Mouse (Mus musculus) hindbrain, embryonic 10.5 days (tissue): ENCODE results near the gene Snrk. TPM values are rescaled to one million over a fixed set of nuclear protein-coding genes. Genes with fewer than 3 reads are reported as not detected.

ENCODE experiments used
- DNase-seq: peaks from one replicate; pipeline ENCODE4 v3.0.0-alpha.2; 2017; ENCODE audit warnings: low spot score
- H3K27ac ChIP-seq: fragments of 300-500 bp; sonication (generic); 2 replicates; pipeline ENCODE4 v1.5.1; 2016; ENCODE audit warnings: mild to moderate bottlenecking, moderate library complexity
- H3K27me3 ChIP-seq: fragments of 300-500 bp; sonication (generic); 2 replicates; pipeline ENCODE4 v1.6.1; 2016; ENCODE audit warnings: mild to moderate bottlenecking; ENCODE audit not compliant: poor library complexity, insufficient read depth, severe bottlenecking
- H3K36me3 ChIP-seq: fragments of 300-500 bp; sonication (generic); 2 replicates; pipeline ENCODE4 v1.6.1; 2016; ENCODE audit warnings: mild to moderate bottlenecking, moderate library complexity
- H3K4me1 ChIP-seq: fragments of 300-500 bp; sonication (generic); replicated peaks from 2 replicates; pipeline ENCODE4 v1.6.1; 2016; ENCODE audit warnings: mild to moderate bottlenecking
- H3K4me3 ChIP-seq: fragments of 300-500 bp; sonication (generic); 2 replicates; pipeline ENCODE4 v1.5.1; 2016; ENCODE audit warnings: mild to moderate bottlenecking, moderate library complexity
- H3K9me3 ChIP-seq: fragments of 300-500 bp; sonication (generic); 2 replicates; pipeline ENCODE4 v1.6.1; 2016; ENCODE audit warnings: mild to moderate bottlenecking, moderate library complexity
- WGBS: fragments of 180-500 bp; shearing (Covaris S2); methylation state at CpG from one replicate; pipeline ENCODE4 v1.1.7; 2016; 5-methylcytosine and 5-hydroxymethylcytosine counted together
- polyA plus RNA-seq: library from polyadenylated mRNA; unstranded; fragments of >200 nt; fragmentation: Nextera tagmentation; extraction: Ambion mirVana; gene quantifications from 2 replicates; pipeline ENCODE4 v1.2.1, GENCODE M21; 2016

The Snrk gene
- polyA plus RNA-seq, 1 experiment from 2014 or later, result 32.3 TPM

DNA sequence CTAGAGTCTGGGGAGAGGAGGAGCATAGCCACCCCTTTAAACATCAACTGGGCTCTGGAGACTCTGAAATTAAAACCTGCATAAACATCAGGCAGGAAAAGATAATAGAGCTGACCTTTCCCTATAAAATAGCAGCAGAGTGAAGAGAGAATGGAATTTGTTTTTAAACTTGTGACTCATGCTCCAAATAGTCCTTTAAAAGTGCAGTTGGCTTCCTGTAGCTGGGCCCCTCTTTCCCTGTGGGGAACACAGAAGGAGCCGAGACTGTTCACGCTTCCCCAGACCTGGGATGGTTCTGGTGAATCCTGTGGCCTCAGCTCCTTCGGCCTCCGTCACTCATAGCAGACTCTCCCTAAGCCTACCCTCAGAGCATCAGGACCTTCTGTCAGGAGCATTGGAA lies 61.4 kb downstream of the Snrk start:
- WGBS, result 57% methylated on average over 4 of the region's 4 CpGs
- Histone ChIP-seq H3K9me3 (no peaks in the 10 kb centered on the region), H3K27me3 (no peaks in the 10 kb centered on the region), H3K4me3 (no peak overlapping the region), H3K36me3 (peaks cover 19% of the 10 kb centered on the region), H3K27ac (no peak overlapping the region), H3K4me1 (peaks cover 18% of the 10 kb centered on the region)
- DNase-seq, result no peak

DNA sequence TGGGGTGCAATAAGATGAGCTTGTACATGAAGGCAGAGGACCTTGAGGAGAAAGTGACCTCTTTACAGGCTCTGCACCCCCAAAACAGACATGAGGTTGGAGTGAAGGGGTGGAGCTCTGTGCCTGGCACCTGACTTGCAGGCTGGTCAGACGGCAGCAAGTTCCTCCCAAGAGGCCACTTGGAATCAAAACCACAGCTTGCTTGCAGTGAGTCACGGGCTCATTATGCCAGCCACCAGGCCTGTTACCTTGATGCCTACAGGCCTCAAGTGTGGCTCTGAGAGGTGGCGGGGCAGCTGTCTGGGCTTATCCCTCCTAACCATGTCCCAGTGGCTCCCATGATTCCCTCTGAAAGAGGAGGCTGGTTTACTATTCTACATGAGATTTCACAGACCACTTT lies 63.0 kb downstream of the Snrk start:
- Histone ChIP-seq H3K27me3 (no peaks in the 10 kb centered on the region), H3K4me1 (peaks cover 18% of the 10 kb centered on the region), H3K4me3 (no peak overlapping the region), H3K36me3 (peaks cover 12% of the 10 kb centered on the region), H3K27ac (no peak overlapping the region), H3K9me3 (no peaks in the 10 kb centered on the region)
- DNase-seq, result no peak
- 84% methylated on average over 3 of the region's 3 CpGs for WGBS

DNA sequence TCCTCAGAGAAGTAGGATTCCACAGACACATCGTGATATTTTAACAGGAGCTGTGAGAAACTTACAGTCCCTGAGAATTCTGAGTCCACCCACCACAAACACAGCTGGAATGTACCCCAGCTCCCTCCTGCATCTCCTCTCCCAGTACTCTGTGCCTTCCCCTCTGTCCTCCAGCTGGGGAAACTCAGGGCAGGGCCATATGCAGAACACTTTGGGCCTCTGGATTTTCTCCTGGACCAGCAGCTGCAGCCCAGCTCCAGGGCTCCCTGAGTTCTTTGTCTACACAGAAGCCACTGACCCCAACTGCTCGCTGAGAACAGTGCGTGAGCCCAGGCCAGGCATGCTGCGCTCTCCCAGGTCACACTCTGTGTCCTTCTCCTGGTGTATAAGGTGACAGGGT lies 66.0 kb downstream of the Snrk start:
- H3K4me1 ChIP-seq, result peaks cover 27% of the 10 kb centered on the region
- H3K36me3 ChIP-seq, result no peaks in the 10 kb centered on the region
- H3K27me3 ChIP-seq, result no peaks in the 10 kb centered on the region
- WGBS, result 80% methylated on average over 4 of the region's 4 CpGs
- H3K4me3 ChIP-seq, result no peak overlapping the region
- peak overlapping the region; percentile 18; the same call in 1 of the 2 replicates for H3K27ac ChIP-seq
- no peaks in the 10 kb centered on the region for H3K9me3 ChIP-seq
- no peak for DNase-seq

DNA sequence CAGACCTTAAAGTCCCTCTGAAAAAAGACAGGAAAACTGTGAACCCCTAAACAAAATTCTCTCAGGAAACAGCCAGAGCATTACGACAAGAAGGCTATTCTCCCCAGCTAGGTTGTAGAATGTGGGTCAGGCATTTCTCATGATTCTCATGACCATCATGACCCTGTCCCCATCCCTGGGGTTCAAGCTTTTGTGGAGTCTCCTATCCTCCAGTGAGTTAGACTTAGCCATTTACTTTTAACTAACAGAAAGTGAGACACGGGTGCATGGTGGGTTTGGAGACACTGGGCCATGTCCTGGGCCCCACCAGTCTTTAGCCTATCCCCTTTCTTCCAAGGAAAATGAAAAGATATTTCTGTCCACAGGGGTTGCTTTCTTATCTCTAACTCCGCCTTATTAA lies 67.3 kb downstream of the Snrk start:
- WGBS, result 88% methylated on average over 3 of the region's 3 CpGs
- H3K36me3 ChIP-seq, result no peaks in the 10 kb centered on the region
- no peak overlapping the region for H3K4me3 ChIP-seq
- no peak for DNase-seq
- H3K27me3 ChIP-seq, result no peaks in the 10 kb centered on the region
- H3K9me3 ChIP-seq, result no peaks in the 10 kb centered on the region
- no peak overlapping the region for H3K27ac ChIP-seq
- H3K4me1 ChIP-seq, result peaks cover 14% of the 10 kb centered on the region

DNA sequence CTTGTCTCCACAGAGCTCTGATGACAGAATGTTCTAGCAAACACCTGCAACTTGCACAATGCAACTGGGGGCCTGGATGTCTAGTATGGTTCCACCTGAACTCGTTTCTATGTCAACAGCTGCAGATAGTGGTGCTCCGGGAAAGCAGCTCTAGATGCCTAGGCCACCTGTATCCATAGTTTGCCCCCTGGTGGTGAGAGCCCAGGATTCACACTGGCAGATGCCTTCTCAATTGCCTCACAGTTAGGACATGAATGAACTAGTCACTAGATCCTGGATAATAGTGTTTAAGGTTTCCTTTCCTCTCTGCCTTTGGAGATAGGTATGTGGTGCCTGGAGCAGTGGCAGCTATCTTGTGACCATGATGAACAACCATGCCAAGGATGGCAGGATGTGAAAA lies 68.0 kb downstream of the Snrk start:
- WGBS, result 35% methylated on average over 2 of the region's 2 CpGs
- H3K9me3 ChIP-seq, result no peaks in the 10 kb centered on the region
- no peaks in the 10 kb centered on the region for H3K27me3 ChIP-seq
- H3K36me3 ChIP-seq, result no peaks in the 10 kb centered on the region
- no peak overlapping the region for H3K4me3 ChIP-seq
- DNase-seq, result peak; percentile 64
- no peak overlapping the region for H3K27ac ChIP-seq
- peaks cover 13% of the 10 kb centered on the region; the same call in 1 of the 2 replicates for H3K4me1 ChIP-seq

DNA sequence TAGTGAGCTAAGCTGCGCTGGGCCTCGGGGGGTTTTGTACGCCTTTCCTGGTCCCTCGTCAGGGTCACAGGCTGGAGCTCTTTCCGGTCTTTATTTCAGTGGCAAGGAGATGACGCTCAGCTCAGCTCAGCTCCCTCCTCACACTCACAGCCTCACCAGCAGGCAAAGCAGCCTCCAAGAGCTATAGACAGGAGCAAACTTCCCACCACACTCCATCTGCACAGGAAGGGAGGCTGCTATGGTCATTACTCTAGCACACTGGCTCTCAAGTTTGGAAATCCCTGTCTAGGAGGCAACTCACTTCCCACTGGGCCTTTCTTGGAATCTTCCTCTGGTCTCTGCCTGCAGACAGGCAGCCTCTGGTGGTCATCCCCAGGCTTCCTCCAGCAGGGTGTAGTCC lies 68.9 kb downstream of the Snrk start:
- Histone ChIP-seq H3K27ac (peak overlapping the region; percentile 40; the same call in 1 of the 2 replicates), H3K27me3 (no peaks in the 10 kb centered on the region), H3K4me1 (peaks cover 13% of the 10 kb centered on the region; the same call in 1 of the 2 replicates), H3K36me3 (no peaks in the 10 kb centered on the region), H3K4me3 (no peak overlapping the region), H3K9me3 (no peaks in the 10 kb centered on the region)
- DNase-seq, result no peak
- 56% methylated on average over 6 of the region's 6 CpGs for WGBS

DNA sequence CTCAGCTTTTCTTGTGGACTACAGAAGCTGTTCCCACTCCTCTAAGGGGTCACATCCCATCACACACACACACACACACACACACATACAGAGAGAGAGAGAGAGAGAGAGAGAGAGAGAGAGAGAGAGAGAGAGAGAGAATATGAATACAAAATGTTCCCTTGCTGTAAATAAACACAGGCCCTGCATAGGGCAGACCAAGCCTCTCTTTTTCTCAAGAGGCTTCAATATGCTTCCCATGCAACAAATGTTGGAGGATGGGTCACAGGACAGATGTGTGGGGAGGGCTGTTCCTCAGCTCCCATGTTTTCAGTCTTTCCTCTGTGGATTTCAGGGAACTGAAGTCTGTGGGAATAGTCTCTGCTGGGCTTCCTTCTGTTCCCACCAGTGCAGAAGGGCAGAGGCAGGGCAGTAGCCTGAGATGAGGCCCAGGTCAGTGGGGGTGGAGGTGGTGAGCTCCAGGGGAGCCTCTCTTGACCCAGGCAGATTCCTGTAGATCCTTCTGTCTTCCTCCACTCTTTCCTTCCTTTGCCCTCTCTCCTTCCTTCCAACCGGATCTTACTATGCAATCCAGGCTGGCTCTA lies 69.7 kb downstream of the Snrk start:
- no peaks in the 10 kb centered on the region for H3K36me3 ChIP-seq
- DNase-seq, result no peak
- no peaks in the 10 kb centered on the region for H3K9me3 ChIP-seq
- WGBS, result 61% methylated on average over 1 of the region's 1 CpGs
- H3K4me1 ChIP-seq, result peaks cover 13% of the 10 kb centered on the region; the same call in 1 of the 2 replicates
- peak overlapping the region; percentile 8; the same call in 1 of the 2 replicates for H3K27ac ChIP-seq
- H3K4me3 ChIP-seq, result no peak overlapping the region
- no peaks in the 10 kb centered on the region for H3K27me3 ChIP-seq

DNA sequence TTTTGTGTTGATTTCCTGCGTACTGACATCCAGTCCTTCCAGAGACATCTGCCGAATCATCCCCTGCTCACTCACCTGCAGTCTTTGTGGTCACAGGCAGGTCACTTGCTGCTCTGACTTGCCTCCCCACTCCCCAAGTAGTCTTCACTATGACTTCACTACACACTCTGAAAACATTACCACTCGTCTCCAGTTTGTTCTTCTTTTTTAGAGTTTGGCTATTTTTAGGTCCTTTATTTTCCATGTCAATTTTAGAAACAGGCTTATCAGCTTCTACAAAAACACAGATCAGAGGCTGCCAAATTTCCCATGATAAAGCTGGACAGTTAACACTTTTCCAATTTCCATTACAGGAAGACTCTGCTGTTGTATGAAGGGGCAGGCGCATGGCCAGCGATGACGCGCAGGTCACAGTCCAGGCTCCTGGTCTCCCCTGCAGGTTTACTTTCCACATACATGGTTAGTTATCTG lies 70.4 kb downstream of the Snrk start:
- DNase-seq, result no peak
- H3K4me1 ChIP-seq, result peaks cover 13% of the 10 kb centered on the region; the same call in 1 of the 2 replicates
- H3K9me3 ChIP-seq, result no peaks in the 10 kb centered on the region
- no peak overlapping the region for H3K27ac ChIP-seq
- H3K27me3 ChIP-seq, result no peaks in the 10 kb centered on the region
- no peak overlapping the region for H3K4me3 ChIP-seq
- H3K36me3 ChIP-seq, result no peaks in the 10 kb centered on the region
- 87% methylated on average over 7 of the region's 7 CpGs for WGBS

DNA sequence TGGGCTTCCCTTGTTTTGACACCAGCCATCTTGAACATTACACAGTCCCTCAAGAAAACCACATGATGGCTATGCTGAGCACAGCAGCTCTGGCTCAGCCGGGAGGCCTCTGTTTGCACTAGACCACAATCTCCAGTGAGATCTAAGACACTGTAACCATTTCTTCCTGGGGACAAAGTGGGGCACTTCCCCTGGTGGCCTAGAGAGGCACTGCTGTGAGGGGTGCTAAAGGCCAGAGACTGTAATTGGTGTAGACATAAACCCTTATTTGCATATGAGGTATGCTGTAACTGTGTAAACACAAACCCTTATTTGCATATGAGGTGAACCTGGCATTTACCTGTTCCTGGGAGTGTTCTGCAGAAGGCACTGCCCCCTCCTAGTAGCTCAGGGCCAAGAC lies 71.7 kb downstream of the Snrk start:
- no peak for DNase-seq
- peaks cover 13% of the 10 kb centered on the region; the same call in 1 of the 2 replicates for H3K4me1 ChIP-seq
- no peaks in the 10 kb centered on the region for H3K36me3 ChIP-seq
- H3K27ac ChIP-seq, result no peak overlapping the region
- no peaks in the 10 kb centered on the region for H3K9me3 ChIP-seq
- H3K4me3 ChIP-seq, result no peak overlapping the region
- WGBS, result 63% methylated on average over 1 of the region's 1 CpGs
- no peaks in the 10 kb centered on the region for H3K27me3 ChIP-seq

DNA sequence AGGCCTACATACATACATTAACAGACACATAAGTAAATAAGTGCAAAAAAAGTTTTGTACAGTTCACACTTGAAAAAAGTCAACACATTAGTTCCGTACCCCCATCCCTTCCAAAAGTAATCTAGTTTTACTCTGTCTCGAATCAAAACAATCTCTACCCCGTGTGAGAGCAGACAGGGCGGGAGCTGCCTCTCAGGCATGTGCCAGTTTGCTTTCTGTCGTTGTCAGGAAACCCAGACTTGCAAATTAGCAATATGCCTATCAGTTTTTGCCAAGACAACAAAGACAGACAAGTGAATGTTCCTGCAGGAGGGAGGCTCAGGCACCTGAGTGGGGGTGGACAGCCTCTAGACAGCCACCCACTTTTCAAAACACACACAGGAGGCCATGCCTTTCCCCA lies 76.3 kb downstream of the Snrk start:
- Histone ChIP-seq H3K4me1 (peaks cover 18% of the 10 kb centered on the region), H3K36me3 (0 out of 2 replicates have a peak, but pooled peaks cover 4% of the 10 kb centered on the region), H3K27ac (no peak overlapping the region), H3K9me3 (no peaks in the 10 kb centered on the region), H3K27me3 (no peaks in the 10 kb centered on the region), H3K4me3 (no peak overlapping the region)
- WGBS, result 80% methylated on average over 5 of the region's 5 CpGs
- DNase-seq, result no peak

DNA sequence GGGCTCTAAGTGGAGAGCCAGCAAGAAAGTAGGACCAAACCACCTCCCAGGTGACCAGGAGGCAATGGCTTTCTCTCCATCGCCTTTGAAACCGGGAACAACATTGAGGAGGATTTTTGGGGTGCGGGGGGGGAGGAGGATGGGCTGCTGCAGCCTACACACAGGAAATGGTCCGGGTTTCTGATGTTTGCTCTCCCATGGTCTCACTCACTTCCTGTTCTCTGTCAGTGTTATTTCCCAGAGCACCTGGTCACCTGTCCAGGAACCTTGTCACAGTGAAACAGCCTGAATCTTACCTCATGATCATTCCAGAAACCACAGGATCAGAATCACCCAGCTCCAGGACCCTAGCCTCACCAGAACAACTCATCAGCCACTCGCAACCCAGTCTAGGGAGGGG lies 76.8 kb downstream of the Snrk start:
- 90% methylated on average over 5 of the region's 5 CpGs for WGBS
- no peak overlapping the region for H3K4me3 ChIP-seq
- peaks cover 23% of the 10 kb centered on the region for H3K4me1 ChIP-seq
- H3K27me3 ChIP-seq, result no peaks in the 10 kb centered on the region
- DNase-seq, result no peak
- H3K9me3 ChIP-seq, result no peaks in the 10 kb centered on the region
- no peak overlapping the region for H3K27ac ChIP-seq
- 0 out of 2 replicates have a peak, but pooled peaks cover 4% of the 10 kb centered on the region for H3K36me3 ChIP-seq

DNA sequence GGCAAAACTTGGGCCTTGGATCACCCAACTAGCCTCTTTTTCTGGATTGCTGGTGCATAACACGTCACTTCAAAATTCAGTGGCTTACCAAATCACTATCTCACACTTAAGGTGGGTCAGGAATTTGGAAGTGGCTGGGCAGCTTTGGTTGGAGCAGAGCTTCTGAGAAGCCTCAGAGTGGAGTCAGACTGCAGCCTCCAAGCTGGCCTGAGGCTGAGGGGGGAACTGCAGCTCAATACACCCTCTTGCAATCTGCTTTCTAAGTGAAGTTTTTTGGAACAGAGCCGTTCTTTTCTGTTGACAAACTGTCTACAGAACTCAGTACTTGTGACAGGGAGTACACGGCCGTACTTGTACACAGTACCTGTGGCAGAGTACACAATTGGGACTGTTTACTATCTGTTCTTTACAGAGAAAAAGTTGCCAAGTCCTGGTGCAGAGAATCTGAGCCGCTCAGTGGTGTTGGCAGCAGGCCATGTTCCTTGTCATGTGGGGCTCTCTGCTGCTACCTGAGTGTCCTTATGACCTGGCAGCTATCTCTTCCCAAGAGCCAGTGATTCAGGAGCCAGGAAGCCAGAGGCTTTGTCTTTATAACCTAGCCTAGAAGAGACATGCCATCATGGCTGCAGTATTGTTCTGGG lies 78.1 kb downstream of the Snrk start:
- Histone ChIP-seq H3K4me3 (no peak overlapping the region), H3K36me3 (0 out of 2 replicates have a peak, but pooled peaks cover 4% of the 10 kb centered on the region), H3K9me3 (no peaks in the 10 kb centered on the region), H3K27ac (0 out of 2 replicates have a peak overlapping the region, but pooled peaks have one; percentile 29), H3K4me1 (peaks cover 32% of the 10 kb centered on the region), H3K27me3 (no peaks in the 10 kb centered on the region)
- no peak for DNase-seq
- 90% methylated on average over 5 of the region's 5 CpGs for WGBS

DNA sequence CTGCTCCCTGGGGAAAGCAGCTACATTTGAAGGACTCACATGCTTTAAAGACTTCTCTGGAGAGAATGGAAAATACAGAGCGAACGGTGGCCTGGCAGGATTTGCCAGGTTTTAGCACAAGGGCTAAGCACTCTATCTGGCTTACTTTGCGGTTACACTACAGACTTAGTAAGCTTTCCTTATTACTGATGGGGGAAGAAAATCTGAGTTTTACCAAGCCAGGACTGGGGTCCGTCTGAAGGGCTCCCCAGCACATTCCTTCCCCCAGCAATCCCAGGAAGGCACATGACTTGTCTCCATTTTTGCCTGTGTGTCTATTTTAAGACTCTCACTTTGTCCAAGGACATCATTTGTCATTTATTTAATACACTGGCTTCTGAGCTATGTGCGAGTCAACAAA lies 80.0 kb downstream of the Snrk start:
- WGBS, result 82% methylated on average over 5 of the region's 5 CpGs
- Histone ChIP-seq H3K27me3 (no peaks in the 10 kb centered on the region), H3K36me3 (0 out of 2 replicates have a peak, but pooled peaks cover 9% of the 10 kb centered on the region), H3K4me3 (no peak overlapping the region), H3K9me3 (no peaks in the 10 kb centered on the region), H3K27ac (no peak overlapping the region), H3K4me1 (peaks cover 32% of the 10 kb centered on the region)
- DNase-seq, result no peak
